Mouse (Mus musculus) lung, adult 2 months (tissue): Measurements from ENCODE around the gene Cpm.

Source experiments
- CTCF ChIP-seq: fragments of 200-500 bp; IDR thresholded peaks from 2 replicates; pipeline ENCODE4 v1.5.1; 2011; ENCODE audit warnings: mild to moderate bottlenecking, low read length, control low read depth; ENCODE audit not compliant: insufficient read depth
- POLR2A ChIP-seq: fragments of 200-500 bp; IDR thresholded peaks from 2 replicates; pipeline ENCODE4 v1.6.1; 2011; ENCODE audit warnings: low read depth, mild to moderate bottlenecking, control low read depth, low read length, borderline replicate concordance; ENCODE audit errors: extremely low read depth

GRCm38 (mm10) chr10:117610794-117611384 is 18.4 kb upstream of the Cpm start:
- TF ChIP-seq CTCF (no peak), POLR2A (no peak)
